Mouse (Mus musculus) myocyte (in vitro differentiated cells): Measurements from ENCODE around the gene Spdef. TPM values are rescaled to one million over a fixed set of nuclear protein-coding genes. Genes with fewer than 3 reads are reported as not detected.

Source experiments
- H3K27me3 ChIP-seq: one replicate; pipeline ENCODE4 v1.6.1; 2011; ENCODE audit not compliant: control insufficient read depth, insufficient read depth, insufficient read length
- H3K36me3 ChIP-seq: one replicate; pipeline ENCODE4 v1.6.1; 2011; ENCODE audit not compliant: control insufficient read depth, insufficient read depth
- H3K4me2 ChIP-seq: one replicate; pipeline ENCODE4 v1.6.1; 2011; ENCODE audit warnings: low read depth, control low read depth
- H3K4me3 ChIP-seq: one replicate; pipeline ENCODE4 v1.5.1; 2011; ENCODE audit warnings: mild to moderate bottlenecking, control low read depth, moderate library complexity
- H3K79me2 ChIP-seq: one replicate; pipeline ENCODE4 v1.6.1; 2011; ENCODE audit not compliant: control insufficient read depth, insufficient read depth
- H3ac ChIP-seq: one replicate; pipeline ENCODE4 v1.6.1; 2011; ENCODE audit not compliant: control insufficient read depth, insufficient read length
- CEBPB ChIP-seq: IDR thresholded peaks from 2 replicates; pipeline ENCODE4 v1.6.1; 2011; ENCODE audit warnings: mild to moderate bottlenecking, moderate library complexity; ENCODE audit not compliant: poor library complexity, insufficient read depth, severe bottlenecking
- E2F4 ChIP-seq: IDR thresholded peaks from one replicate; pipeline ENCODE4 v1.6.1; 2011; ENCODE audit warnings: mild to moderate bottlenecking, control low read depth, moderate library complexity; ENCODE audit not compliant: insufficient read depth
- MAX ChIP-seq: IDR thresholded peaks from one replicate; pipeline ENCODE4 v1.6.1; 2011; ENCODE audit warnings: low read depth, mild to moderate bottlenecking, control low read depth
- MYOD1 ChIP-seq, 3 experiments: IDR thresholded peaks; one replicate each; pipeline ENCODE4 v1.6.1; 2011; ENCODE audit warnings: control low read depth in 2 of 3, low read depth in 2 of 3, mild to moderate bottlenecking in 2 of 3, moderate library complexity in 1 of 3; ENCODE audit not compliant: insufficient read length in 2 of 3, control insufficient read depth in 1 of 3
- MYOG ChIP-seq, 3 experiments: IDR thresholded peaks; one replicate each; pipeline ENCODE4 v1.6.1; 2011; ENCODE audit warnings: control low read depth in 2 of 3, low read depth in 2 of 3, mild to moderate bottlenecking in 2 of 3; ENCODE audit not compliant: insufficient read length in 2 of 3, control insufficient read depth in 1 of 3, insufficient read depth in 1 of 3
- POLR2A ChIP-seq: IDR thresholded peaks from one replicate; pipeline ENCODE4 v1.6.1; 2011; ENCODE audit warnings: low read depth, mild to moderate bottlenecking, control low read depth, moderate library complexity; ENCODE audit not compliant: insufficient read length
- POLR2AphosphoS2 ChIP-seq: IDR thresholded peaks from one replicate; pipeline ENCODE4 v1.6.1; 2011; ENCODE audit warnings: low read depth, control low read depth; ENCODE audit not compliant: insufficient read length
- REST ChIP-seq: IDR thresholded peaks from one replicate; pipeline ENCODE4 v1.6.1; 2011; ENCODE audit warnings: mild to moderate bottlenecking, control low read depth, moderate library complexity; ENCODE audit not compliant: insufficient read depth, insufficient read length
- SRF ChIP-seq: IDR thresholded peaks from one replicate; pipeline ENCODE4 v1.6.1; 2011; ENCODE audit warnings: low read depth; ENCODE audit not compliant: control insufficient read depth, insufficient read length
- TCF12 ChIP-seq: IDR thresholded peaks from one replicate; pipeline ENCODE4 v1.6.1; 2011; ENCODE audit warnings: mild to moderate bottlenecking, control low read depth; ENCODE audit not compliant: poor library complexity, insufficient read depth, severe bottlenecking
- TCF3 ChIP-seq: IDR thresholded peaks from one replicate; pipeline ENCODE4 v1.6.1; 2011; ENCODE audit warnings: low read depth, control low read depth; ENCODE audit not compliant: insufficient read length
- USF1 ChIP-seq: IDR thresholded peaks from one replicate; pipeline ENCODE4 v1.6.1; 2011; ENCODE audit warnings: low read depth, mild to moderate bottlenecking, control low read depth, moderate library complexity
- polyA plus RNA-seq: library from polyadenylated mRNA; unstranded; fragments of >200 nt; fragmentation: generic; extraction: Trizol; gene quantifications from one replicate; pipeline ENCODE4 v1.2.1, GENCODE M21; 2012; ENCODE audit warnings: missing spikeins

Spdef gene
- polyA plus RNA-seq, 1 experiment = 0.05 TPM

- peaks cover 17% of the 10 kb centered on the region for H3K27me3 ChIP-seq
- no peak overlapping the region for H3ac ChIP-seq
- no peak overlapping the region for H3K4me3 ChIP-seq
- H3K36me3 ChIP-seq = no peaks in the 10 kb centered on the region
- H3K79me2 ChIP-seq = no peaks in the 10 kb centered on the region
- TF ChIP-seq POLR2A = no peak
- no peak for TF ChIP-seq CEBPB
- no peak for TF ChIP-seq TCF12
- H3K4me2 ChIP-seq = no peak overlapping the region
Measured at GRCm38 (mm10) chr17:27732694-27733093, 3.9 kb upstream of the Spdef start.

GRCm38 (mm10) chr17:27732152-27732551 lies 3.4 kb upstream of the Spdef start:
- Histone ChIP-seq H3K4me2 (no peak overlapping the region), H3K27me3 (peaks cover 17% of the 10 kb centered on the region), H3K79me2 (no peaks in the 10 kb centered on the region), H3K36me3 (no peaks in the 10 kb centered on the region), H3ac (no peak overlapping the region), H3K4me3 (no peak overlapping the region)
- TF ChIP-seq REST (no peak), POLR2AphosphoS2 (no peak), TCF3 (no peak), TCF12 (no peak), USF1 (no peak), MYOD1 (IDR thresholded peaks at IDR 0.05; ENCODE audit: control insufficient read depth in 1 of 3, insufficient read length in 2 of 3, low read depth in 2 of 3) (no peak), MAX (no peak), CEBPB (no peak), E2F4 (no peak), POLR2A (no peak), MYOG (IDR thresholded peaks at IDR 0.05; ENCODE audit: control insufficient read depth in 1 of 3, insufficient read depth in 1 of 3, insufficient read length in 2 of 3, low read depth in 2 of 3) (no peak), SRF (no peak)

GRCm38 (mm10) chr17:27726527-27726926 lies 2.2 kb downstream of the Spdef start:
- no peak overlapping the region for H3ac ChIP-seq
- no peak overlapping the region for H3K4me3 ChIP-seq
- H3K79me2 ChIP-seq = no peaks in the 10 kb centered on the region
- peaks cover 49% of the 10 kb centered on the region for H3K27me3 ChIP-seq
- no peaks in the 10 kb centered on the region for H3K36me3 ChIP-seq
- no peak for TF ChIP-seq CEBPB
- TF ChIP-seq TCF3 = no peak
- no peak for TF ChIP-seq MAX
- no peak for TF ChIP-seq E2F4
- TF ChIP-seq USF1 = no peak
- TF ChIP-seq TCF12 = no peak
- no peak for TF ChIP-seq POLR2AphosphoS2
- TF ChIP-seq MYOD1 (IDR thresholded peaks at IDR 0.05; ENCODE audit: control insufficient read depth in 1 of 3, insufficient read length in 2 of 3, low read depth in 2 of 3) = no peak
- no peak for TF ChIP-seq POLR2A
- no peak for TF ChIP-seq SRF
- no peak for TF ChIP-seq REST
- TF ChIP-seq MYOG (IDR thresholded peaks at IDR 0.05; ENCODE audit: control insufficient read depth in 1 of 3, insufficient read depth in 1 of 3, insufficient read length in 2 of 3, low read depth in 2 of 3) = no peak
- H3K4me2 ChIP-seq = no peak overlapping the region

- Histone ChIP-seq H3K36me3 (no peaks in the 10 kb centered on the region), H3ac (no peak overlapping the region), H3K4me3 (no peak overlapping the region), H3K4me2 (no peak overlapping the region), H3K79me2 (no peaks in the 10 kb centered on the region), H3K27me3 (peaks cover 52% of the 10 kb centered on the region)
- TF ChIP-seq SRF (no peak), POLR2A (no peak), REST (no peak), USF1 (no peak), MYOD1 (IDR thresholded peaks at IDR 0.05; ENCODE audit: control insufficient read depth in 1 of 3, insufficient read length in 2 of 3, low read depth in 2 of 3) (no peak), TCF12 (no peak), MYOG (IDR thresholded peaks at IDR 0.05; ENCODE audit: control insufficient read depth in 1 of 3, insufficient read depth in 1 of 3, insufficient read length in 2 of 3, low read depth in 2 of 3) (no peak), E2F4 (no peak), CEBPB (no peak), POLR2AphosphoS2 (no peak), TCF3 (no peak), MAX (no peak)
Measured at GRCm38 (mm10) chr17:27725412-27725811, 3.3 kb downstream of the Spdef start.

- Histone ChIP-seq H3ac (no peak overlapping the region), H3K4me2 (no peak overlapping the region)
Measured at GRCm38 (mm10) chr17:27725011-27725410, 3.7 kb downstream of the Spdef start.

More at GRCm38 (mm10) chr17:27725011-27725410, 3.7 kb downstream of the Spdef start:
- Histone ChIP-seq H3K4me3 (no peak overlapping the region), H3K36me3 (no peaks in the 10 kb centered on the region), H3K27me3 (peaks cover 55% of the 10 kb centered on the region), H3K79me2 (no peaks in the 10 kb centered on the region)
- TF ChIP-seq TCF12 = no peak
- no peak for TF ChIP-seq POLR2A
- no peak for TF ChIP-seq MYOG (IDR thresholded peaks at IDR 0.05; ENCODE audit: control insufficient read depth in 1 of 3, insufficient read depth in 1 of 3, insufficient read length in 2 of 3, low read depth in 2 of 3)
- TF ChIP-seq REST = no peak
- TF ChIP-seq MAX = no peak
- no peak for TF ChIP-seq POLR2AphosphoS2
- TF ChIP-seq CEBPB = no peak
- no peak for TF ChIP-seq TCF3
- TF ChIP-seq USF1 = no peak
- no peak for TF ChIP-seq E2F4
- TF ChIP-seq SRF = no peak
- TF ChIP-seq MYOD1 (IDR thresholded peaks at IDR 0.05; ENCODE audit: control insufficient read depth in 1 of 3, insufficient read length in 2 of 3, low read depth in 2 of 3) = no peak
